ENCODE assay signal across 13 mouse cellular contexts in genomic region chr8:86437418-86437817, GRCm38 (mm10).
A peak's percentile ranks its signal among the peaks of the same experiment; 100 is the strongest.
DNase-seq lines count a peak whose midpoint lies in the region; ATAC-seq and TF ChIP-seq lines count a peak whose summit lies in the region.
"Had no signal": no experiment of that assay in that cellular context is flagged by ENCODE, and none has a peak within 500 bp of the region (broad histone marks: within the 10 kb centered on the region; RNA-seq: fewer than 3 reads in every experiment).

No protein-coding gene starts in this region.

- no peaks in the 10 kb centered on the region for H3K9me3 ChIP-seq in midbrain, embryonic 10.5 days (replicated peaks)
- H3K9me3 ChIP-seq in stomach, postnatal 0 days (ENCODE audit: control insufficient read depth, low read length): no peaks in the 10 kb centered on the region

- 57% methylated on average over 1 of the region's 1 CpGs for WGBS in midbrain, embryonic 10.5 days
- WGBS in stomach, postnatal 0 days: 51% methylated on average over 1 of the region's 1 CpGs
- WGBS in thymus, adult 2 months: 77% methylated on average over 1 of the region's 1 CpGs
- 40% methylated on average over 1 of the region's 1 CpGs for WGBS in cerebellum, adult 2 months

- TF ChIP-seq POLR2A in thymus, adult 2 months (IDR thresholded peaks at IDR 0.05; ENCODE audit: control insufficient read depth, extremely low read depth, insufficient read depth, low read length, poor library complexity): no peak
- TF ChIP-seq POLR2A in cerebellum, adult 2 months (IDR thresholded peaks at IDR 0.05; ENCODE audit: borderline replicate concordance, insufficient read depth, low read length): no peak

- no peak for TF ChIP-seq EP300 in stomach, postnatal 0 days (optimal IDR thresholded peaks at IDR 0.05)

- H3K9ac ChIP-seq in stomach, postnatal 0 days (ENCODE audit: low read length): no peak overlapping the region
- H3K9ac ChIP-seq: liver, embryonic 14.5 days had no signal

- H3K4me2 ChIP-seq in stomach, postnatal 0 days (replicated peaks; ENCODE audit: low read depth): no peak overlapping the region

- no peak overlapping the region for H3K4me3 ChIP-seq in midbrain, embryonic 10.5 days
- no peak overlapping the region for H3K4me3 ChIP-seq in stomach, postnatal 0 days (ENCODE audit: low read depth, low read length)
- no peak overlapping the region for H3K4me3 ChIP-seq in thymus, adult 2 months (ENCODE audit: control insufficient read depth, insufficient read depth, low read length)
- H3K4me3 ChIP-seq in cerebellum, adult 2 months (replicated peaks; ENCODE audit: insufficient read depth, low read depth, low read length): no peak overlapping the region

- H3K27ac ChIP-seq in midbrain, embryonic 10.5 days (replicated peaks): peak overlapping the region; percentile 80
- H3K27ac ChIP-seq in stomach, postnatal 0 days (replicated peaks): no peak overlapping the region
- no peak overlapping the region for H3K27ac ChIP-seq in thymus, adult 2 months (ENCODE audit: control insufficient read depth, insufficient read depth, low read length)
- H3K27ac ChIP-seq in cerebellum, adult 2 months (ENCODE audit: insufficient read depth, low read length): no peak overlapping the region
- H3K27ac ChIP-seq: liver, embryonic 14.5 days had no signal

- no peaks in the 10 kb centered on the region for H3K36me3 ChIP-seq in midbrain, embryonic 10.5 days
- H3K36me3 ChIP-seq in stomach, postnatal 0 days (ENCODE audit: control insufficient read depth, insufficient read depth, low read length): no peaks in the 10 kb centered on the region
- no peaks in the 10 kb centered on the region for H3K36me3 ChIP-seq in thymus, adult 2 months (ENCODE audit: control insufficient read depth, insufficient read depth, low read length)

- ATAC-seq in stomach, postnatal 0 days (ENCODE audit: low FRiP score, low TSS enrichment): no peak

- peak; percentile 44 to 46 for DNase-seq in right cerebral cortex, adult 2 months (ENCODE audit: low spot score in 2 of 2)
- no peak for DNase-seq in right cerebral cortex, postnatal 14 days
- DNase-seq in frontal cortex, postnatal 36 days (ENCODE audit: low spot score in 2 of 2): peak; percentile 46 to 52
- no peak for DNase-seq in midbrain, embryonic 10.5 days (ENCODE audit: low spot score)
- peak; percentile 79 for DNase-seq in telencephalon, adult 2 months (ENCODE audit: low read depth, low spot score)
- no peak for DNase-seq in stomach, postnatal 0 days (ENCODE audit: low spot score)
- DNase-seq in thymus, adult 2 months: no peak
- DNase-seq in cerebellum, adult 2 months: no peak
- DNase-seq: adrenal gland, adult 8-10 months; cerebellum, adult 9-11 months; heart, adult 18-20 months; spleen, adult 18-20 months had no signal

- TF ChIP-seq CTCF in stomach, postnatal 0 days (IDR thresholded peaks at IDR 0.05; ENCODE audit: low read depth): no peak
- no peak for TF ChIP-seq CTCF in thymus, adult 2 months (IDR thresholded peaks at IDR 0.05; ENCODE audit: borderline replicate concordance, control insufficient read depth, extremely low read depth, insufficient read depth, low read length, poor library complexity)
- no peak for TF ChIP-seq CTCF in cerebellum, adult 2 months (IDR thresholded peaks at IDR 0.05; ENCODE audit: borderline replicate concordance, insufficient read depth, low read depth, low read length)

- peaks cover 30% of the 10 kb centered on the region for H3K27me3 ChIP-seq in midbrain, embryonic 10.5 days (ENCODE audit: low read depth, poor library complexity, severe bottlenecking)
- no peaks in the 10 kb centered on the region for H3K27me3 ChIP-seq in stomach, postnatal 0 days (ENCODE audit: control insufficient read depth, insufficient read depth, low read length)
- H3K27me3 ChIP-seq in thymus, adult 2 months (ENCODE audit: control insufficient read depth, insufficient read depth, low read length): no peaks in the 10 kb centered on the region
- H3K27me3 ChIP-seq in cerebellum, adult 2 months (ENCODE audit: control insufficient read depth, insufficient read depth, low read length): no peaks in the 10 kb centered on the region

- peaks cover 33% of the 10 kb centered on the region for H3K4me1 ChIP-seq in midbrain, embryonic 10.5 days
- no peaks in the 10 kb centered on the region for H3K4me1 ChIP-seq in stomach, postnatal 0 days (replicated peaks; ENCODE audit: control insufficient read depth, insufficient read depth)
- H3K4me1 ChIP-seq in thymus, adult 2 months (replicated peaks; ENCODE audit: control insufficient read depth, insufficient read depth, low read length): no peaks in the 10 kb centered on the region
- no peaks in the 10 kb centered on the region for H3K4me1 ChIP-seq in cerebellum, adult 2 months (ENCODE audit: control insufficient read depth, insufficient read depth, low read length)

Comparison
In these comparisons a context has a peak if more than half of its experiments do, and no peak if none do; other contexts are left out.
1. DNase-seq: peak in right cerebral cortex, adult 2 months (2 of 2), frontal cortex, postnatal 36 days (2 of 2) and telencephalon, adult 2 months (single experiment); none in right cerebral cortex, postnatal 14 days (single experiment), midbrain, embryonic 10.5 days (single experiment), stomach, postnatal 0 days (single experiment), thymus, adult 2 months (single experiment) and cerebellum, adult 2 months (0 of 2).